Mouse (Mus musculus) Patski (cell line): ENCODE measurements around the gene Asrgl1. TPM values are rescaled to one million over a fixed set of nuclear protein-coding genes. Genes with fewer than 3 reads are reported as not detected.
A peak's percentile ranks its signal among the peaks of the same experiment; 100 is the strongest.

ENCODE experiments used
- ATAC-seq: fragments of 100-300 bp; one replicate; pipeline ENCODE4 v1.8.0; 2021
- CTCF ChIA-PET: fragments of 350-600 bp; sonication (Branson Sonifier 250); formaldehyde crosslinking; loops from one replicate; lab custom pipeline; 2022; ENCODE audit warnings: inconsistent platforms; lab: Charles Lee
- POLR2A ChIA-PET: fragments of 350-600 bp; sonication (Branson Sonifier 250); formaldehyde crosslinking; loops from one replicate; lab custom pipeline; 2022; ENCODE audit warnings: antibody characterized with exemption, inconsistent platforms; lab: Charles Lee
- DNase-seq: peaks from one replicate; pipeline ENCODE4 v3.0.0-alpha.2; 2011; ENCODE audit warnings: low read depth, low spot score
- H3K27me3 ChIP-seq: fragments of 371-371 bp; one replicate; pipeline ENCODE4 v1.5.1; 2021
- CTCF ChIP-seq: fragments of 100-300 bp; IDR thresholded peaks from one replicate; pipeline ENCODE4 v1.5.1; 2021
- in situ Hi-C: fragments of 300-500 bp; cut with MboI; formaldehyde crosslinking; loops from 3 replicates; pipeline ENCODE4 v1.11.1; 2018; ENCODE audit warnings: low pct_unique_long_range_greater_than_20kb, mixed read lengths
- polyA plus RNA-seq: library from polyadenylated mRNA; unstranded; gene quantifications from one replicate; pipeline ENCODE4 v1.2.3, GENCODE M21; 2021

Asrgl1 gene
- polyA plus RNA-seq, 1 experiment from 2014 or later = 9.5 TPM

DNA sequence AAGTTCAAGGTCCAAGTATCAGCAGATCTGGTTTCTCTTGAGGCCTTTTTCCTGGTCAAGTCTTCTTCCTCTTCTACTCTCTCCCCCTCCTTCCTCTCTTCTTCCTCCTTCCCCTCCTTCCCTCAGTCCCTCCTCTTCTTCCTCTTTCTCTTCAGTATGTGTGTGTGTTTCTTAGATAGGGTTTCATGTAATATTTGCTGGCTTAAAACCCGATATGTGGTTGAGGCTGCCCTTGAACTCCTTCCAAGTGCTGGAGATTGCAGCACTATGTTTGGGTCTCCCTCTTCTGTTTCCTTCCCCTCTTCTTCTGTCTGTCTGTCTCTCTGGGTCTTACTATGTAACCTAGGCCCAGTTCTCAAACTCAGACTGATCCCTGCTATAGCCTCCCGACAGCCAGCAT is 72.6 kb downstream of the Asrgl1 start:
- in situ Hi-C loops = no loop called here
- DNase-seq (no peak), ATAC-seq (no peak)
- ChIA-PET POLR2A (no interaction called here), CTCF (interaction anchor here (1.7 kb wide), 1 partner anchor 11 kb away, joined by 4 read pairs; no protein-coding TSS in a partner anchor)
- no peak for TF ChIP-seq CTCF
- H3K27me3 ChIP-seq = no peaks in the 10 kb centered on the region

DNA sequence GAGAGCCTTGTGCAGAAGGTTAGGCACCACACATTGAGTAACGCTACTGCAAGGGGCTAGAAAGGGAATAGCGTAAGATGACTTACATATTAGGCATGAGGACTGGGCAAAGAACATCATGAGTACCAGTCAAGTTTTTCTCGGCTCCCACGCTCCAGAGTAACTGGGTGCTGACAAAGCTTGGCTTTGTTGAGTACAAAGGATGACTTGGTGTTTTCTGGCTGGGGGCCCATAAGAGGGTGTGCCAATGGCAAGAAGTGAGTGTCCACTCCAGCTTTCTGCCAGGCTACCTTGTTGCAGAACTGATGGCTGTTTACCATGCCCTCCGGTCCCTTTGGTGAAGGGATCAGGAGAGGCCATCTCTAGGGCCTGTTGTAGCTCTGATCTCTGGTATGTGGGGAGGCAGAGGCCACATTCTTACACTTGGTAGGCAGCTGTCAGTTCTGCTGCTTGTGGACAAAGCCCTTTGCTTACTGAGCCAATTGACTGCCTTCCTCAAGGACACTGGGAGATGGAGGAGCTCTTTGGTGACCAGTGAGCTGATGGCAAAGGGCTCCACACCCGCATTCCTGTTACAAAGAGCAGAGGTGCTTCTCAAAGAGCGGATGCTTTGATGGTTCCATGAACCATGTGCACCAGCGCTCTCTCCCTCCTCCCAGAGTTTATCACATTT is 74.1 kb downstream of the Asrgl1 start:
- ATAC-seq = peak; percentile 40
- no peak for TF ChIP-seq CTCF
- no peaks in the 10 kb centered on the region for H3K27me3 ChIP-seq
- POLR2A ChIA-PET = interaction anchor here (1.4 kb wide), 1 partner anchor 28 kb away, joined by 3 read pairs; no protein-coding TSS in a partner anchor
- DNase-seq = no peak
- in situ Hi-C loops = no loop called here
- CTCF ChIA-PET = interaction anchor here (1.1 to 1.8 kb wide), 2 partner anchors 13 to 22 kb away, joined by 4 read pairs; no protein-coding TSS in a partner anchor

DNA sequence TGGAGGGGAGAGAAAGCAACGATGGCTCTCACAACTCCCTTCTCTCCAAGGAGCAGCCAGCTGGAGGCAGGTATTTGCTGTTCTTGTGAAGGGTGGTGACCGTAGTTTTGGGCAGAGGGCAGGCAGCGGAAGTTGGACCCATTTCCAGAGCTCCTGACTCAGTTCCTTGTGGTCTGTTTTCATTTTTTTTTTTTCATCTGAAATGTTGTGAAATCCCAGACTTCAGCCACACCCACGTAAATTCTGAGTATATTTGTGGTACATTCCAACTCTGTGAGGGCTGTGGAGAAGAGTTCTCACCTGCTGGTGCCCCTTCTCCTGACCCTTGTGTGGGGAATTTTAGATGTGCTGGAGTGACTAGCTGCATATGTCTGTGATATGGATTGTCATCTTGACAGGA is 75.3 kb downstream of the Asrgl1 start:
- peak; percentile 31 for ATAC-seq
- H3K27me3 ChIP-seq = no peaks in the 10 kb centered on the region
- in situ Hi-C loops = no loop called here
- POLR2A ChIA-PET = interaction anchor here (0.7 to 1.4 kb wide), 3 partner anchors 27 to 69 kb away, joined by 3 to 5 read pairs (median 3); no protein-coding TSS in a partner anchor
- no peak for TF ChIP-seq CTCF
- CTCF ChIA-PET = interaction anchor here (1.2 to 1.7 kb wide), 3 partner anchors 20 to 68 kb away, joined by 3 to 4 read pairs (median 4); no protein-coding TSS in a partner anchor
- DNase-seq = no peak

Other genes starting within 250 kb of the Asrgl1 start
- gene 1810009A15Rik, start 246.8 kb downstream of the Asrgl1 start, polyA plus RNA-seq = 69.6 TPM
- gene Gm49416, start 246.7 kb downstream of the Asrgl1 start, polyA plus RNA-seq = 5.9 TPM
- 31.2 TPM for gene Ints5, start 242.6 kb downstream of the Asrgl1 start, polyA plus RNA-seq
- gene Ganab, start 237.6 kb downstream of the Asrgl1 start, polyA plus RNA-seq = 308 TPM
- 53.3 TPM for gene B3gat3, start 215.3 kb downstream of the Asrgl1 start, polyA plus RNA-seq
- gene Rom1, start 206.3 kb downstream of the Asrgl1 start, polyA plus RNA-seq = 9.1 TPM
- gene Eml3, start 206.1 kb downstream of the Asrgl1 start, polyA plus RNA-seq = 56.5 TPM
- 141 TPM for gene Mta2, start 193.8 kb downstream of the Asrgl1 start, polyA plus RNA-seq
- gene Tut1, start 181.8 kb downstream of the Asrgl1 start, polyA plus RNA-seq = 24.6 TPM
- gene Eef1g, start 168.6 kb downstream of the Asrgl1 start, polyA plus RNA-seq = 419 TPM
- gene Ahnak, start 146.4 kb downstream of the Asrgl1 start, polyA plus RNA-seq = 57.7 TPM
- gene Scgb1a1, start 47.7 kb downstream of the Asrgl1 start, polyA plus RNA-seq = not detected